Mouse (Mus musculus): ENCODE measurements around the gene Gpn2. TPM values are rescaled to one million over a fixed set of nuclear protein-coding genes. Genes with fewer than 3 reads are reported as not detected.
A peak's percentile ranks its signal among the peaks of the same experiment; 100 is the strongest.

Gene Gpn2
- 1 to 10 TPM; 5.8 to 5.9 TPM for total RNA-seq (2021)
- long read RNA-seq, experiment 1, transcript Gpn2-201 (5 exons, 1,367 nt), result major isoform, 6 of 9 reads
- long read RNA-seq, experiment 1, partial matches to known transcripts, result 1 of 9 reads
- long read RNA-seq, experiment 1, other reads (novel, unspliced or antisense), result 2 of 9 reads
- long read RNA-seq, experiment 2, partial matches to known transcripts, result 0 of 3 reads
- long read RNA-seq, experiment 2, other reads (novel, unspliced or antisense), result 1 of 3 reads

DNA sequence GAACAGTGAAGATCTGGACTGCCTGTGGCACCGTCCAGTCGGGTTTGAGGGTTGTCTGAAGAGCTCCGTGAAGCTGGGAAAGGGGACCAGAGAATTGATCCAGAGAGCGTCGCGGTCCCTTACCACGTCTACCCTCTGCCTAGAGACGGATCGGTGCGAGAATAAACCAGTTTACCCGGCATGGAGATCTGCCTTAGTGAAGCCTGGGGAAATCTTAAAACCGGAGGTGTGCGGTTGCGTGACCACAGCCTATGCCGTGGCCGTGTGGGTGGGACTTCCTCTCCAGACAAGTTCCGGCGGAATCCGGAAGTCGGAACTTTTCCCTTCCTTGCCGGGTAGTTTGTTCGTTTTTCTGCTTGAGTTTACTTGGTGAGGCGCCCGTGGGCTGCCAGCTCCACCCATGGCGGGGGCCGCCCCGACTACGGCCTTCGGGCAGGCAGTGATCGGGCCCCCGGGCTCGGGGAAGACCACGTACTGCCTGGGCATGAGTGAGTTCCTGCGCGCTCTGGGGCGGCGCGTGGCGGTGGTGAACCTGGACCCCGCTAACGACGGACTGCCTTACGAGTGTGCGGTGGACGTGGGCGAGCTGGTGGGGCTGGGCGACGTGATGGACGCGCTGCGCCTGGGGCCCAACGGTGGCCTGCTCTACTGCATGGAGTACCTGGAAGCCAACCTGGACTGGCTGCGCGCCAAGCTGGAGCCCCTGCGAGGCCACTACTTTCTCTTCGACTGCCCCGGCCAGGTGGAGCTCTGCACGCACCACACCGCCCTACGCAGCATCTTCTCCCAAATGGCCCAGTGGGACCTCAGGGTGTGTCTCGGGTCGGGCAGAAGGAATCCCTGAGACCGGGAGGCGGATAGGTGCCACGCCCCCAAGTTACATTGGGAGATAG is at the start of gene Gpn2:
Gene Gpn2 (plus strand): TSS at position 304 of the 893 bp plus-strand sequence.
- DNase-seq (ENCODE audit: low spot score), result peak; percentile 77

DNA sequence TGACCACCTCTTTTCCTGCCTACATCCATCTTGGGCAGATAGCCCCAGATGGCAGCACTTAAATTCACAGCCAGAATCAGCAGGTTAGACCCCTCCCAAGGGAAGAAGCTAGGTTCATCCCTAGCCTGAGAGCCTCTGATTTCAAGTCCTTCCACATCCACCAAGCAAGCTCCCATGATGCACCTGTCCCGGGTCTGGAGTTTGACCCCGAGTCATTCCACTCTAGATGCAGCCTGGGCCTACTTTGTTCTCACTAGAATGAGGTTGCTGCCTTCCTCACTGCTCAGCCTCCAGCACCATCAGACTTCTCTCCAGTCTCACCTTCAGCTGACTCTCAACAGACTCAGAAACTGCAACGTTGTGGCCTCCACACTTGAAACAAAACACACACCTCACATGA is 48.1 kb upstream of the Gpn2 start:
- DNase-seq (ENCODE audit: low spot score), result no peak

DNA sequence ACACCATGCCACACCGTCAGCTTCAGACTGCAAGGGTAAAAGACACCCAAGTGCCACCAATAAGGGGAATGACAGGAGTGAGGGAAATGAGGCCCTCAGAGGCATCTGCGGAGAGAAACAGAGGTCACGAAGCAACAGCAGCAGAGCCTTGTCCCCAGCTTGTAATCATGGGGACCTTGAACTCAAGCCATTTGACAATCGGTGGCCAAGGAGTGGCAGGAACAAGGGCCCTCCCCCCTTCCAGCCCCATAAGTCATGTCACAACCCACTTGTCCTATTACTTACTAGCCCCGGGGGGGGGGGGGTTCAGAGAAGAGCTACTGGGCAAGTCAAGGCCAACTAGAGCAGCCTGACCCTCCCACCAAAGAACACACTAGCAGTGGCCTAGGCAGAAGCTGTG is 47.5 kb upstream of the Gpn2 start:
- DNase-seq (ENCODE audit: low spot score), result no peak

DNA sequence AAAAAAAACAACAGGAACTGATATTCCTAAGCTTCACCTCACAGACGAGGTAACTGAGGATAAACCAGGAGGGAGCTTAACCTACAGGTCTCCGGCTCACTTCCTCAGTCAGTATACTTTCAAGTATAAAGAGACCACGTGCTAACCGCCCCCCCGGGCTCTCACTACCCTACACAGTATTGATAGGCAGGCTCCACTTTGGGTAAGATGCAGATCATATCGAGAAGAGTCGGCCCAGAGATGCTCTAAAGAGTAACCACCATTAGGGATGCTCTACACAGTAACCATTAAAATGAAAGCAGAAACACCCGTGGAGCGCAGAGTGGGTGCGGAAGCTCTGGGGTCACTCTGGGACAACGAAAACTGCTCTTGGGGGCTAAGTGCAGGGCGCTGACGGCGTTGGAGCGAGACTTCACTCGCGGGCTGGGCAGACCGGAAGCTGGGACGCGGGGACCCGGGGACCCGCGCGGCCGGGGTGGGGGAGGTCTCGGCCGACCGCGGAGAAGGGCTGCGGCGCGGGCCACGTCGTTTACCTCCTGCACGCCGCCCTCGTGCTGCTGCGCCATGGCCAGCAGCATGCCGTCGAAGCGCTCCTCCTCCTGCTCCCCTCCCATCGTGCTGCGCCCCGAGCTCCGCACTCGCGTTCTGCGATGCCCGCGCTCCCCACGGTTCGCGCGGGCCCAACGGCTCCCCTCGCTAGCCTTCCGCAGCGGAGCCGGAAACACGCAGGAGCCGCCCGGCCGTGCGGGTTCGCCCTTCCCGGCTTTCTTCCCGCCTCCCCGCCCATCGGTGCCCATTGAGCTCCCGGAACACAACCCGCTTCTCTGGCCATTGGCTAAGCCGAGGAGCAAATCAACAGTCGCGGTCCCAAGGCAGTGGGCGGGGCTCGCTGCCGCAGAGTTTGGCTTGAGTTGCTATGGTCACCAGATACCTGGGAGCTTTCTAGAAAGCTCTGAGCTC is 38.6 kb upstream of the Gpn2 start, which contains the start of gene Nudc:
Gene Nudc (minus strand): TSS at position 725 of the 960 bp plus-strand sequence.
- DNase-seq (ENCODE audit: low spot score), result peak; percentile 97

DNA sequence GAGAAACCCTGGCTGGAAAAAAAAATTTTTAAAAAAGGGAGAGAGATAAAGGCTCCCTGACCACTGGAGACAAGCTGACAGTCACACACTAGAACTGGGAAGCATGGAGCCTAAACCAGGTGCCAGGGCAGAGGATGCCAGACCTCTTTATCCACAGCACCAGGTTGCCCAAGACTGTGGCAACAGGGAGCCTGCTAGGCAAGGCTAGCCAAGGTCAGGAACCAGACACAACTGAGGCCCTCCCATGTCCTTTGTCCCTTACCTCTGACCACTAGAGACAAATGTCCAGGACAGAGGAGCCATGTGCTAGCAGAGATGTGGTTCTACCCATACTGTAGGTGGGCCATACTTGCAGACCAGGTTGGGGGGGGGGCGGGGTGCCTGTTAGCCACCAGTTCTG is 32.1 kb upstream of the Gpn2 start:
- no peak for DNase-seq (ENCODE audit: low spot score)

DNA sequence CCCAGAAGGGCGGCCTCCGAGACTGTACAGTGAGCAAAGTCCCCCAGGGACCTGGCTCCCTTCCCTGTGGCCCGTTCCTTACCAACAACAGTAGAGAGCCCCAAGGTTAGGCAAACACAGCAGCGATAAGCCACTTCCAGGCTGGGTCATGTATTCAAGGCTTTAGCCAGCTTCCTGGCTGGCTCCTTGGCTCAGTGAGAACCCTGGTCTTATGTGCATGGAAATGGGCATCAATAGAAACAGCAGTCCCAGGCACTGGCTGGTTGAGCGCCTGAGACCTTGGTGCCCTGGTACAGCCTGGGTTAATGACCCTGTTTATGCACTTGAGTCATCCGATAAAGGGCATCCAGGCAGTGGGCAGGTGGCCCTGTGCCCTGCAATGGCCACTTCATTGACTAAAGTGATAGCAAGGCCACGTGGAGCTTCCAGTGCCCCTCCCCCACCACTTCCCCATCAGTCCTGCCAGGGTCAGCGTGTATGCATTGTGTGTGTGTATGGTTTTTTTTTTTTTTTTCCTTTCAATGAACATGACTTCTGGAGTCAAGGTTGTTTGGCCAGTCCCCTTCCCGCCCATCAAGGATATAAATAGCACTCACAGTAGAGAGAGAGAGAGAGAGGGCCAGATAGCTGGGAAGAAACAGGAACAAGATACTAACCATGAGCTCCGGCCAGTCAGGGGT is 31.3 kb upstream of the Gpn2 start, which contains the start of gene Nr0b2:
Gene Nr0b2 (plus strand): TSS at position 609 of the 680 bp plus-strand sequence.
- no peak for DNase-seq (ENCODE audit: low spot score)

DNA sequence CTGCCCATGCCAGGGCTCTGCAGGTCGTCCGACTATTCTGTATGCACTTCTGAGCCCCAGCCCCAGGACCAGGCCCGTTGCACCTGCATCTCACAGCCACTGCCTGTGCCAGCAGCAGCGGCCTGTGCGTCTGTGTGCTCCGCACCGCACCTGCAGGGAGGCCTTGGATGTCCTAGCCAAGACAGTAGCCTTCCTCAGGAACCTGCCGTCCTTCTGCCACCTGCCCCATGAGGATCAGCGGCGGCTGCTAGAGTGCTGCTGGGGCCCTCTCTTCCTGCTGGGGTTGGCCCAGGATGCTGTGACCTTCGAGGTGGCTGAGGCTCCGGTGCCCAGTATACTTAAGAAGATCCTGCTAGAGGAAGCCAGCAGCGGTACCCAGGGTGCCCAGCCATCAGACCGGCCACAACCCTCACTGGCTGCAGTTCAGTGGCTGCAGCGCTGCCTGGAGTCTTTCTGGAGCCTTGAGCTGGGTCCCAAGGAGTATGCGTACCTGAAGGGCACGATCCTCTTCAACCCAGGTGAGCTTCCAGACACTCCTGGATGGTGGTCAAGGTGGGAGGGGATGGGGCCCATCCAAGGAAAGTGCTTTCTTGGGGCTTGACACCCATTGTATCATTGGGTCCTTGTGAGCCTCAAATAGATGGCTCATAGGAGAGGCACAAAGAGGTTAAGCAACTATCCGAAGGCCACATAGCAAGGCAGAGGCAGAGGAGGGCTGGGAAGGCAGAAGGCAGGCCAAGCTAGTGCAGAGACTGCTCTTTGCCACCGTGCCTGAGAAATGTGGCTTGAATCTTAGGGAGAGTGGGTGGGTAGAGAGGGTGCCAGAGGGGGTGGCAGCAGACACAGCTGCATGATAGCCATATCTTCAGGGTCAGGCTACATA is 30.5 kb upstream of the Gpn2 start:
- no peak for DNase-seq (ENCODE audit: low spot score)

DNA sequence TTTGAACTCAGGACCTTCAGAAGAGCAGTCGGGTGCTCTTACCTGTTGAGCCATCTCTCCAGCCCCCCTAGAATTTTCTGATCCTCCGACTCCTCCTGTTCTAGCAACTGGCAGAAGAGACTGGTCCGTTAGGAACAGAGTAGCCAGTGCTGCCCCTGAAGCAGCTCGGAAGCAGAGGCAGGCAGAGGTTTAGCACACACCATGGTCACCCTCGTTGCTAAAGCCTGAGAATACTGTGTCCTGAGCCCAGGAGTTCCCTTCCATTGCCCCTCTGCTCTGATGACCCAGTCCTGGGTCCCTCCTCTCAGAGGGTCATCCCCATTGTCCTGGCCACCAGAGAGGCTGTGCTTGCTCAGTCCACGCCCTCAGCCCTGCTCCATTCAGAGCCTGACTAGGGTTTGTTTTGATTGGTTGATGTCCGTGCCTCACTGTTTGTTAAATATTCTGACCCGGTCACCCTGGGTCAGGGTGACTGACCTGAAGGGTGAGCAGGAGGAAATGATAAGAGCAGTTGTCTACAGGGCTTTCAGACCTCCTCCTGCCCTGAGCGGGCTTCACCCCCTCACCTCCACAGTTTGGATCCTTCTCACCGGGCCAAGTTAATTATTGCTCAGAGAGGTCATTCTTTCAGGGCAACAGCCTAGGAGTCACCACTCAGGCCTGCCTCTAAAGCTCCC is 27.0 kb upstream of the Gpn2 start:
- no peak for DNase-seq (ENCODE audit: low spot score)

DNA sequence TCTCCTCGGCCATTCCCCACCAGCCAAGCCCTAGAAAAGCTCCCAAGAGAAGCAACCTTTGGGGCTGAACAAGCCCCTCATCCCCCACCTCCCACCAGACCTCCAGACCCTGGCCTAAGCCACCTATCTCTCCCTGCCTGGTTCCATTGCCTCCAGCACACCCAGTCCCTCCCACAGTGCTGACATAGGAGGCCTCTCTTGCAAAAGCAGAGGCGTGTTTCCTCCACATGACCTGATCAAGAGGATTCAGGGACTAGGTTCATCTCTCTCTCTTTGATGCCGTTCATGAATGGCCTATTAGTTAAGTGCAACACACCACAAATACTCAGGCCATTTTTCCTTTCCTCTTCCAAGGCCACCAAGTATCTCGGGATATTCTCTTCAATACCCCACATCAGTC is 24.3 kb upstream of the Gpn2 start:
- no peak for DNase-seq (ENCODE audit: low spot score)

DNA sequence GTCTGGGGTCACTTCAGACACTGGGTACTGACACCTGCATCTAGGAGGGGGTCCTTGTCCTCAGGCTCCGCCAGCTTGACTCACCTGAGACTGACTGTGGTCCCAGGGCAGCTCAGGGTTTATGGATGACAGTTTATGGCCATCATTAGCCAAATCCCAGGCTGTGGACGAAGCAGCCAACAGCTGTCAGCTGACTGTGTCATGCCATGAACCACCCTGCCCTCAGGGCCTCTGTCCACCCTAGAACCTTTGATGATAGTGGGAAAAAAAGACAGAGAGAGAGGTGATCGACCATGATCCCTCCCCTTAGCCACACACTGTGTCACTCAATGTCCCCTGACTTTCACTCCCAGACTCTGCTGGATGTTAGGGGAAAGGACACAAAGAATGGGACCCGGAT is 22.5 kb upstream of the Gpn2 start:
- no peak for DNase-seq (ENCODE audit: low spot score)

DNA sequence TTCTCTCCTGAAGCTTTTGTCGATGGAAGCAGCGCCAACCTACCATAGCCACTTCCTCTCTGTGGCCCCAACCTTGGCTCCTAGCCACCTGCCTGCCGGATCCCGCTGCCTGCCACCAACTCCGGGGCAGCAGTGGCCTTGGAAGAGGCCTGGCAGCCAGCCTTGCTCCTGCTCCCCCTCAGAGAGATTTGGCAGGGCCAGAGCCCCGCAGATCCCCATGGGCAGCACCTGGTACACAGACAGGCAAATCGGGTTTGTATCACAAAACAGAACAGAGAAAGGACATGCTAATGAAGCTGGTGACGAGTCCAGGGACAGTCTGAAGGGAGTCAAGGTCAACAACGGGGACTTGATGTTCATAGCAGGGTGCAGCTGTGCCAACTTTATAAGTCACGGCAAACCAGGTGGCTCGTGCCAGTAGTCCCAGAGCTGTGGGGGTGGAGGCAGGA is 21.0 kb upstream of the Gpn2 start:
- DNase-seq (ENCODE audit: low spot score), result no peak

DNA sequence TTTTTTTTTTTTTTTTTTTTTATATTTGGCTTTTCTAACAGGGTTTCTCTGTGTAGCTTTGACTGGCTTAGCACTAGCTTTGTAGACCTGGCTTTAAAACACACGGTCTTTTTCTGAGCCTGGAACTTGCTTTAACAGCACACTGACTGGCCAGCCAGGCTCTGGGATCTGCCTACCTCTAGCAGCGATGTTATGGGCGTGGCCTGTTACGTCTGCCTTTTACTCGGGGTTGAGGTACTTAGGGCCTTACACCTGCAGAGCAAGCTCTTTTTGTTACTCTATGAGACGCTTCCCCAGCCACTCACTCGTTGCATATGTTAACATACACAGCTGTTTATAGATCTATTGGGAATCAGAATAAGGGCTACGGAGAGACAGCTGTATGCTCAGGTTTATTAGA is 16.9 kb upstream of the Gpn2 start:
- DNase-seq (ENCODE audit: low spot score), result no peak

DNA sequence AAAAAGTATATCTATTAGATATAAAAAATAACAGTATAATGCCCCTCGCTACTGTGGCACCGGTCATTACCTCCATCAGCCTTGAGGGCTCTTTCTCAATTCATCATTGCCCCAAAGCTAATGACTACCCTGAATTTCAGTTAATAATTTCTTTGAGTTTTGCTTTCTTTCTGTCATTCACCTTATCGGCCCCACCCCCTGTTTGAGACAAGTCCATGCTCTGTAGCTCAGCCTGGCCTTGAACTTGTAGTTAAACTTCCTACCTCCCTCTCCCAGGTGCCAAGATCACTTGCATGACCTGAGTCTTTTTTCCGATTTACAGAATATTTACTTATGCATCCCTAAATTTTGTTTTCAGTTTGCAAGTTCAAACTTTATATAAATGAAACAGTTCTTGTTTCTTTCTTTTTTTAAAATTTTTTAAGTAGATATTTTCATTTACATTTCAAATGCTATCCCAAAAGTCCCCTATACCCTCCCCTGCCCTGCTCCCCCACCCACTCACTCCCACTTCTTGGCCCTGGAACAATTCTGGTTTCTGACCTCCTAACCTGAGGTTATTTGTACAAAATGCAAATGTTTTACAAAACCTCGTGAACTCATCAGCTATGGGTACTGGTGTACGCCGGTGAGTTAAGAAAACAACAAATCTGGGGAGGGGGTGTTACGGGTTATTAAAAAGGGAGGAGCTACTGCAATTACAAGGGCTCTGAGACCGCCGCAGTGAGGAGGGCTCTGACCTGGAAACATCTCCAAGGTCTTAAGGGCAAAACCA is 14.7 kb upstream of the Gpn2 start:
- DNase-seq (ENCODE audit: low spot score), result no peak

DNA sequence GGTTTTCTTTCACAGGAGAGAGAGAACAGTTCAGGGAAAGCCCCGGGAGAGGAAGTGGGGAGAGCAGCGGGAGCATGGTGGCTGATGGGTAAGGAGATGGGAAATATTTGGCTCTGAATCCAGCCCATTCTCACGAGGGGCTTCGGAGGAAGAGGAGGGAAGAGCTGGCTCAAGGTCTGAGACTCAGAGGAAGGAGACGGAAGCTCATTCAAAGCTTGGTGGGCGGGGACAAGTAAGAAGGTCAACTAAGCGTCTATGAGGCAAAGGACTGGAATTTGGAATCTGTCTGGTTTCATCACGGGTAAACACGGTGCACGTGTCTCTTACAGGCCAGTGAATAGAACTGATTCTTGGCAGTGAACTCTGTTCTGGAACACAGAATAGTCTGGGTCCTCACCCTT is 14.1 kb upstream of the Gpn2 start:
- DNase-seq (ENCODE audit: low spot score), result no peak

DNA sequence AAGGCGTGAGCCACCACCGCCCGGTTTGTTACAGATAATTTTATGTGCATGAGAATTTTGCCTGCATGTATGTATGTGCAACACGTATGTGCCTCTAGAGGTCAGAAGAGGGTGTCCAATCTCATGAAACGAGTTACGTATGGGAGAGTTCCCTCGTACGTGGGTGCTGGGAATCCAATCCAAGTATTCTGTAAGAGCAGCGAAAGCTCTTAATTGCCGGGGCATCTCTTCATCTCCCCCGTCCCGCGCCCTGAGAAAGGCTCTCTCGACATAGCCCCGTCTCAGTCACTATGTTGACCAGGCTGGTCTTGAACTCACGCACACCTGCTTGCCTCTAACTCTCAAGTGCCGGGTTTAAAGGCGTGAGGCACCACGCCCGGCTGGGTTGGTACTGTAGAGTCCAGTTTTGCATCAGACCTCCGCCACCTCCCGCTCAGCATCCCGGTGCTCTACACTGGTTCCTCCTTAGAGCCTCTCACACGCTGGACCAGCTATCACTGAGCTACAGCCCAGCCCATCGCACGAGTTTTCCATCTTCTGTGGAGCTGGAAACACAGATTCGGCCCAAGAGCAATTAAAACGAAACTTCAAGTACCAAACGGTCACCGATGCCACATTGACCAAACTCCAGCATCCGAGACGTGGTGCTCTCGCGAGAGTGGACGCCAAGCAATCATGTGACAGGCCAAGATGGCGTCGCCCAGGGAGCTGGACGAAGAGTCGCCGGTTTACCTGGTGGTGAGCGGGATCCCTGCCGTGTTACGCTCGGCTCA is 9.9 kb upstream of the Gpn2 start, which contains the start of gene Gpatch3:
Gene Gpatch3 (plus strand): TSS at position 676 of the 773 bp plus-strand sequence.
- DNase-seq (ENCODE audit: low spot score), result peak; percentile 93

DNA sequence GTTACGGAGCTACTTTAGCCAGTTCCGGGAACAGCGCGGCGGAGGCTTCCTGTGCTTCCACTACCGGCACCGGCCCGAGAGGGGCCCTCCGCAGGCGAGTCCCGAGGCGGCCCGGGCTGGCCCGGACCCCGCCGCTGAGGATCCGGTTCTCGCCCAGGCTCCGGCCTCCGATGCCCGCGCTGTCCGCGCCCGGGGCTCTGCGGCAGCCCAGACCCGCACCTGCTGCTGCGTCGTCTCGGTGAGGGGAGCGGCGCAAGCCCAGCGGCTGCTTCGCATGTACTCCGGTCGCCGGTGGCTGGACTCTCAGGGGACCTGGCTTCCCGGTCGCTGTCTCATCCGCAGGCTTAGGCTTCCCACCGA is 9.3 kb upstream of the Gpn2 start:
- DNase-seq (ENCODE audit: low spot score), result no peak

DNA sequence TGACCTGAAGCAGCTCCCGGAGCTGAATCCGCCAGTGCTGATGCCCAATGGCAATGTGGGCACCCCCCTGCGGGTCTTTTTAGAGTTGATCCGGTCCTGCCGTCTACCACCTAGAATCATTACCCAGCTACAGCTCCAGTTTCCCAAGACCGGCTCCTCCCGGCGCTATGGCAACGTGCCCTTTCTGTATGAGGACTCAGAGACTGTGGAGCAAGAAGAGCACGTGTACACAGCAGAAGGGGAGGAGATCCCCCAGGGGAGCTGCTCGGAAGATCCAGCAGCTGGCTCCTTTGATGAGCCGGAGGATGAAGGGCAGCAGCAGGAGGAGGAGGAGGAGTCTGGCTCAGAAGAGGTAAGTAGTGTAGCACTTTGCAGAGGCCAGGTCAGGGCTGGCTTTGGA is 6.2 kb upstream of the Gpn2 start:
- DNase-seq (ENCODE audit: low spot score), result no peak

DNA sequence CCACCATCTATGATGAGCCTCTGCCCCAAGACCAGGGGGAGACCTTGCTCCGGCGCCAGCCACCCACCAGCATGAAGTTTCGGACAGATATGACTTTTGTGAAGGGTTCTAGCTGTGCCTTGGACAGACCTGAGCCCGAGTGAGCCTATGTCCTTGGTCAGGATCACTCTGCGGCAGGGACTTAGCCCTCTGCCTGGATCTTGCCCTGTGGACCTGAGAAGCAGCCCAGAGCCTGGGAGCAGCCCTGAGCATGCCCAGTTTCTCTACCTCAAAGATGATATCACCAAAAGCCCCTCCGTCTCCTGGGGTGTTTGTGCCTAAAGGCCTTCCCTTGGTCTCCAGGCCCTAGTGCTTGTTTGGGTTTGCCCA is 488 bp upstream of the Gpn2 start:
- no peak for DNase-seq (ENCODE audit: low spot score)

Data from gastrocnemius, adult 18-20 months (tissue).